Comparison of ENCODE assay signal across 12 mouse cellular contexts in genomic region chr5:75070656-75071375, GRCm38 (mm10). TPM values are rescaled to one million over a fixed set of nuclear protein-coding genes. Genes with fewer than 3 reads are reported as not detected.
DNase-seq lines count a peak whose midpoint lies in the region; ATAC-seq and TF ChIP-seq lines count a peak whose summit lies in the region.
"Had no signal": no experiment of that assay in that cellular context is flagged by ENCODE, and none has a peak within 500 bp of the region (broad histone marks: within the 10 kb centered on the region; RNA-seq: fewer than 3 reads in every experiment).

No protein-coding gene starts in this region.

- peaks cover 100% of the 10 kb centered on the region for H3K27me3 ChIP-seq in heart, embryonic 13.5 days (replicated peaks)
- H3K27me3 ChIP-seq in forebrain, embryonic 12.5 days = peaks cover 95% of the 10 kb centered on the region
- peaks cover 96% of the 10 kb centered on the region for H3K27me3 ChIP-seq in limb, embryonic 12.5 days

- no peaks in the 10 kb centered on the region for H3K36me3 ChIP-seq in heart, embryonic 13.5 days
- H3K36me3 ChIP-seq in forebrain, embryonic 12.5 days (replicated peaks) = no peaks in the 10 kb centered on the region
- no peaks in the 10 kb centered on the region for H3K36me3 ChIP-seq in limb, embryonic 12.5 days

- ATAC-seq in heart, embryonic 13.5 days (ENCODE audit: extremely low read depth, insufficient number of reproducible peaks, low FRiP score, low TSS enrichment) = no peak
- peak; percentile 50; the same call in 1 of the 2 replicates for ATAC-seq in forebrain, embryonic 12.5 days (ENCODE audit: low FRiP score)
- ATAC-seq in limb, embryonic 12.5 days (ENCODE audit: insufficient number of reproducible peaks, insufficient read depth, low FRiP score, low TSS enrichment, low read depth) = no peak
- ATAC-seq in cerebellum, adult (ENCODE audit: insufficient number of reproducible peaks, low FRiP score, low TSS enrichment) = no peak

- peaks cover 28% of the 10 kb centered on the region for H3K4me1 ChIP-seq in heart, embryonic 13.5 days
- peaks cover 56% of the 10 kb centered on the region for H3K4me1 ChIP-seq in forebrain, embryonic 12.5 days
- H3K4me1 ChIP-seq in limb, embryonic 12.5 days (replicated peaks) = peaks cover 51% of the 10 kb centered on the region

- H3K4me2 ChIP-seq in heart, embryonic 13.5 days = peak overlapping the region; percentile 36; the same call in 1 of the 2 replicates
- H3K4me2 ChIP-seq in forebrain, embryonic 12.5 days = peak overlapping the region; percentile 35
- peak overlapping the region; percentile 33 for H3K4me2 ChIP-seq in limb, embryonic 12.5 days

- H3K4me3 ChIP-seq in heart, embryonic 13.5 days = peak overlapping the region; percentile 2; the same call in 1 of the 2 replicates
- peak overlapping the region; percentile 10; the same call in 1 of the 2 replicates for H3K4me3 ChIP-seq in forebrain, embryonic 12.5 days (replicated peaks)
- no peak overlapping the region for H3K4me3 ChIP-seq in limb, embryonic 12.5 days (replicated peaks)
- no peak overlapping the region for H3K4me3 ChIP-seq in layer of hippocampus, adult 2 months

- TF ChIP-seq CTCF in layer of hippocampus, adult 2 months (conservative IDR thresholded peaks at IDR 0.05) = no peak

- H3K27ac ChIP-seq in heart, embryonic 13.5 days (replicated peaks) = no peak overlapping the region
- H3K27ac ChIP-seq in forebrain, embryonic 12.5 days = peak overlapping the region; percentile 54
- H3K27ac ChIP-seq in limb, embryonic 12.5 days = no peak overlapping the region
- no peak overlapping the region for H3K27ac ChIP-seq in layer of hippocampus, adult 2 months

- WGBS in heart, embryonic 13.5 days = 1% methylated on average over 23 of the region's 23 CpGs
- under 1% methylated on average over 23 of the region's 23 CpGs for WGBS in forebrain, embryonic 12.5 days
- WGBS in limb, embryonic 12.5 days = 2% methylated on average over 23 of the region's 23 CpGs

- H3K9me3 ChIP-seq in heart, embryonic 13.5 days = no peaks in the 10 kb centered on the region
- H3K9me3 ChIP-seq in forebrain, embryonic 12.5 days = no peaks in the 10 kb centered on the region
- H3K9me3 ChIP-seq in limb, embryonic 12.5 days = no peaks in the 10 kb centered on the region

- intact Hi-C loops in heart, postnatal 25 days (cut with DNase I) = no loop called here
- intact Hi-C loops in left cerebral cortex, postnatal 10 days (cut with DNase I) = no loop called here

- DNase-seq in heart, postnatal 25 days (ENCODE audit: low spot score) = no peak
- DNase-seq in MN1 (ENCODE audit: low spot score) = peak; percentile 8
- DNase-seq in left cerebral cortex, postnatal 10 days (ENCODE audit: extremely low spot score in 1 of 2, low spot score in 2 of 2) = no peak
- DNase-seq in layer of hippocampus, adult 2 months (ENCODE audit: low spot score in 2 of 2) = no peak
- DNase-seq: cerebellum, adult 11 months; thymus, postnatal 14 days had no signal

- no peak overlapping the region; the same call in 1 of the 2 replicates for H3K9ac ChIP-seq in heart, embryonic 13.5 days
- H3K9ac ChIP-seq in forebrain, embryonic 12.5 days = no peak overlapping the region
- H3K9ac ChIP-seq in limb, embryonic 12.5 days (replicated peaks) = no peak overlapping the region

RNA-seq across cellular contexts. Expression of gene Gsx2, which starts 4.6 kb away (rescaled TPM):
- polyA plus RNA-seq in heart, embryonic 13.5 days (2015; fragmentation: Nextera tagmentation; extraction: Ambion mirVana) = not detected in 2 replicates
- not detected for total RNA-seq in heart, postnatal 25 days (2021)
- 17.9 and 31.3 TPM in 2 replicates for polyA plus RNA-seq in forebrain, embryonic 12.5 days (2016; fragmentation: Nextera tagmentation; extraction: Ambion mirVana)
- polyA plus RNA-seq in limb, embryonic 12.5 days (2016; fragmentation: Nextera tagmentation; extraction: Ambion mirVana) = not detected in 2 replicates
- under 1 TPM; 0.19 to 0.34 TPM for total RNA-seq in left cerebral cortex, postnatal 10 days (2021)
- total RNA-seq in layer of hippocampus, adult 2 months (2021) = under 1 TPM; 0.51 to 0.59 TPM
- polyA plus RNA-seq: liver, embryonic 16.5 days; small intestine, adult 2 months had no signal

RNA-seq across cellular contexts. Expression of gene Chic2, which starts 26.2 kb away (rescaled TPM):
- polyA plus RNA-seq in heart, embryonic 13.5 days (2015; fragmentation: Nextera tagmentation; extraction: Ambion mirVana) = 18.6 and 24.8 TPM in 2 replicates
- 10 to 100 TPM; 20.5 to 23.2 TPM for total RNA-seq in heart, postnatal 25 days (2021)
- polyA plus RNA-seq in forebrain, embryonic 12.5 days (2016; fragmentation: Nextera tagmentation; extraction: Ambion mirVana) = 48.5 and 53.7 TPM in 2 replicates
- 55.0 and 56.8 TPM in 2 replicates for polyA plus RNA-seq in limb, embryonic 12.5 days (2016; fragmentation: Nextera tagmentation; extraction: Ambion mirVana)
- total RNA-seq in left cerebral cortex, postnatal 10 days (2021) = 10 to 100 TPM; 21.6 to 22.5 TPM
- total RNA-seq in layer of hippocampus, adult 2 months (2021) = 10 to 100 TPM; 18.7 to 19.4 TPM

Comparison
In these comparisons a context has a peak if more than half of its experiments do, and no peak if none do; other contexts are left out.
1. H3K4me3 ChIP-seq: peak in heart, embryonic 13.5 days (single experiment) and forebrain, embryonic 12.5 days (single experiment); none in limb, embryonic 12.5 days (single experiment) and layer of hippocampus, adult 2 months (single experiment).
2. Peak in every context shown above with its lines, with median percentiles within 50 percentile points of each other: H3K4me2 ChIP-seq.